Mouse (Mus musculus) midbrain, embryonic 16.5 days (tissue): Measurements from ENCODE around the gene Cap1. TPM values are rescaled to one million over a fixed set of nuclear protein-coding genes. Genes with fewer than 3 reads are reported as not detected.

Source experiments
- ATAC-seq: fragments of 200-750 bp; cut with Nextera tagmentation; 2 replicates; pipeline ENCODE4 v1.8.0; 2017; ENCODE audit warnings: moderate TSS enrichment
- H3K27ac ChIP-seq: fragments of 300-500 bp; sonication (generic); 2 replicates; pipeline ENCODE4 v1.5.1; 2014; ENCODE audit warnings: mild to moderate bottlenecking, low read length, mixed read lengths
- H3K27me3 ChIP-seq: fragments of 300-500 bp; sonication (generic); 2 replicates; pipeline ENCODE4 v1.6.1; 2014; ENCODE audit warnings: low read depth, low read length, mixed read lengths; ENCODE audit not compliant: control insufficient read depth, insufficient read depth
- H3K36me3 ChIP-seq: fragments of 300-500 bp; sonication (generic); 2 replicates; pipeline ENCODE4 v1.6.1; 2014; ENCODE audit warnings: mild to moderate bottlenecking, low read length, moderate library complexity, mixed read lengths; ENCODE audit not compliant: control insufficient read depth, insufficient read depth
- H3K4me1 ChIP-seq: fragments of 300-500 bp; sonication (generic); 2 replicates; pipeline ENCODE4 v1.6.1; 2014; ENCODE audit warnings: mild to moderate bottlenecking, low read length, mixed read lengths; ENCODE audit not compliant: control insufficient read depth, insufficient read depth
- H3K4me2 ChIP-seq: fragments of 300-500 bp; sonication (generic); 2 replicates; pipeline ENCODE4 v1.6.1; 2014; ENCODE audit warnings: mild to moderate bottlenecking, low read length, mixed read lengths
- H3K4me3 ChIP-seq: fragments of 300-500 bp; sonication (generic); 2 replicates; pipeline ENCODE4 v1.5.1; 2014; ENCODE audit warnings: low read depth, mild to moderate bottlenecking, low read length, moderate library complexity, mixed read lengths
- H3K9ac ChIP-seq: fragments of 300-500 bp; sonication (generic); 2 replicates; pipeline ENCODE4 v1.6.1; 2014; ENCODE audit warnings: low read depth, low read length, mixed read lengths
- H3K9me3 ChIP-seq: fragments of 300-500 bp; sonication (generic); replicated peaks from 2 replicates; pipeline ENCODE4 v1.6.1; 2014; ENCODE audit warnings: mild to moderate bottlenecking, low read length, mixed read lengths; ENCODE audit not compliant: control insufficient read depth, poor library complexity, severe bottlenecking
- WGBS: fragments of 180-500 bp; shearing (Covaris S2); extraction: QIAGEN DNeasy Blood & Tissue Kit; methylation state at CpG from one replicate; pipeline ENCODE4 v1.1.7; 2014; 5-methylcytosine and 5-hydroxymethylcytosine counted together
- polyA plus RNA-seq: library from polyadenylated mRNA; unstranded; fragments of >200 nt; fragmentation: Nextera tagmentation; extraction: Ambion mirVana; gene quantifications from 2 replicates; pipeline ENCODE4 v1.2.1, GENCODE M21; 2015

Gene Cap1
- polyA plus RNA-seq, 1 experiment from 2014 or later = 75.0 TPM

DNA sequence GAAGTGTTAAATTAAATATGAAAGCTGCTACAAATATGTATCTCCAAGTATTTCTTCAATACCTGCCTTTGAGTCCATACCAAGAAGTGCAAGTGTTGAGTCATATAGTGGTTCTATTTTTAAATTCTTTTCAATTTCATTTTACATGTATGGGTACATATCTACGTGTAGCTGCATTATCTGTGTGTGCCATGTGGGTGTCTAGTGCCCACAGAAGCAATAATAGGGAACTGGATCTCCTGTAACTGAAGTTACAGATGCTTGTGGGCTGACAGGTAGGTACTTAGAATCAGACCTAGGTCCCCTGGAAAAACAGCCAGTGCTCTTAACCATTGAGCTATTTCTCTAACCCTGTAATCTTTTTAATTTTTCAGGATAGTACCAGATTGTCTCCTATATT, 74.7 kb downstream of the Cap1 start:
- H3K9me3 ChIP-seq = no peaks in the 10 kb centered on the region
- H3K4me2 ChIP-seq = no peak overlapping the region
- ATAC-seq = no peak
- H3K27me3 ChIP-seq = no peaks in the 10 kb centered on the region
- H3K4me3 ChIP-seq = no peak overlapping the region
- no peak overlapping the region for H3K9ac ChIP-seq
- H3K36me3 ChIP-seq = no peaks in the 10 kb centered on the region
- WGBS = 57% methylated on average over 1 of the region's 1 CpGs
- H3K4me1 ChIP-seq = no peaks in the 10 kb centered on the region
- no peak overlapping the region for H3K27ac ChIP-seq

Other genes starting within 250 kb of the Cap1 start
- not detected in 2 replicates for gene 9530002B09Rik, start 196.8 kb downstream of the Cap1 start, polyA plus RNA-seq
- 83.4 and 91.8 TPM in 2 replicates for gene Ppt1, start 49.8 kb downstream of the Cap1 start, polyA plus RNA-seq
- 32.3 and 33.5 TPM in 2 replicates for gene Mfsd2a, start 75.1 kb upstream of the Cap1 start, polyA plus RNA-seq
- gene Mycl, start 109.6 kb upstream of the Cap1 start, polyA plus RNA-seq = 58.9 and 68.8 TPM in 2 replicates
- gene Trit1, start 130.5 kb upstream of the Cap1 start, polyA plus RNA-seq = 25.3 and 25.9 TPM in 2 replicates
- 0.44 and 0.51 TPM in 2 replicates for gene Bmp8b, start 219.1 kb upstream of the Cap1 start, polyA plus RNA-seq
- gene Oxct2b, start 230.2 kb upstream of the Cap1 start, polyA plus RNA-seq = 0.54 and 0.66 TPM in 2 replicates